Comparison of ENCODE assay signal across 23 mouse cellular contexts in genomic region chr9:74249486-74249885, GRCm38 (mm10).
"Had no signal": no experiment of that assay in that cellular context is flagged by ENCODE, and none has a peak within 500 bp of the region (broad histone marks: within the 10 kb centered on the region; RNA-seq: fewer than 3 reads in every experiment).

No protein-coding gene starts in this region.

- H3K36me3 ChIP-seq: lung, embryonic 15.5 days; midbrain, embryonic 10.5 days; midbrain, embryonic 13.5 days; neural tube, embryonic 13.5 days; stomach, embryonic 15.5 days had no signal

- ATAC-seq: intestine, embryonic 16.5 days; midbrain, embryonic 13.5 days; midbrain, embryonic 16.5 days had no signal

- H3K27me3 ChIP-seq: lung, embryonic 15.5 days; megakaryocyte, embryonic 14.5 days; midbrain, embryonic 13.5 days; neural tube, embryonic 13.5 days; stomach, embryonic 15.5 days had no signal

- H3K9ac ChIP-seq: liver, embryonic 14.5 days; lung, embryonic 15.5 days; midbrain, embryonic 13.5 days; neural tube, embryonic 13.5 days; stomach, embryonic 15.5 days had no signal

- H3K4me2 ChIP-seq: liver, embryonic 11.5 days; lung, embryonic 15.5 days; midbrain, embryonic 13.5 days; neural tube, embryonic 13.5 days; stomach, embryonic 15.5 days had no signal

- DNase-seq: kidney, postnatal 25 days; layer of hippocampus, adult 9-11 months; layer of hippocampus, postnatal 36 days; lung, adult 18-20 months; lung, postnatal 10 days; lung, postnatal 36 days; right cerebral cortex, postnatal 25 days; spleen, adult 18-20 months; thymus, postnatal 25 days had no signal

- H3K27ac ChIP-seq: kidney, postnatal 0 days; layer of hippocampus, adult 2 months; left cerebral cortex, adult 2 months; liver, embryonic 14.5 days; lung, embryonic 15.5 days; midbrain, embryonic 10.5 days; midbrain, embryonic 13.5 days; neural tube, embryonic 13.5 days; stomach, embryonic 15.5 days had no signal

- H3K4me3 ChIP-seq: layer of hippocampus, adult 2 months; left cerebral cortex, adult 2 months; lung, embryonic 15.5 days; megakaryocyte, embryonic 14.5 days; midbrain, embryonic 10.5 days; midbrain, embryonic 13.5 days; myocyte; neural tube, embryonic 13.5 days; stomach, embryonic 15.5 days had no signal

- H3K9me3 ChIP-seq: lung, embryonic 15.5 days; midbrain, embryonic 10.5 days; midbrain, embryonic 13.5 days; neural tube, embryonic 13.5 days; stomach, embryonic 15.5 days had no signal

- H3K4me1 ChIP-seq: lung, embryonic 15.5 days; megakaryocyte, embryonic 14.5 days; midbrain, embryonic 13.5 days; stomach, embryonic 15.5 days had no signal
